Mouse (Mus musculus) layer of hippocampus, adult 8-10 months (tissue): ENCODE measurements around the gene Rfx1. TPM values are rescaled to one million over a fixed set of nuclear protein-coding genes. Genes with fewer than 3 reads are reported as not detected.

ENCODE experiments used
- DNase-seq, 2 experiments: peaks; one replicate each; pipeline ENCODE4 v3.0.0; 2022; ENCODE audit warnings: low spot score in 2 of 2
- total RNA-seq, 4 experiments: library from RNA; stranded (reverse); gene quantifications; 2 replicates each; pipeline ENCODE4 v1.2.4; 2022

Rfx1 gene
- 10 to 100 TPM; 24.6 to 34.1 (median 28.3) TPM for total RNA-seq

DNA sequence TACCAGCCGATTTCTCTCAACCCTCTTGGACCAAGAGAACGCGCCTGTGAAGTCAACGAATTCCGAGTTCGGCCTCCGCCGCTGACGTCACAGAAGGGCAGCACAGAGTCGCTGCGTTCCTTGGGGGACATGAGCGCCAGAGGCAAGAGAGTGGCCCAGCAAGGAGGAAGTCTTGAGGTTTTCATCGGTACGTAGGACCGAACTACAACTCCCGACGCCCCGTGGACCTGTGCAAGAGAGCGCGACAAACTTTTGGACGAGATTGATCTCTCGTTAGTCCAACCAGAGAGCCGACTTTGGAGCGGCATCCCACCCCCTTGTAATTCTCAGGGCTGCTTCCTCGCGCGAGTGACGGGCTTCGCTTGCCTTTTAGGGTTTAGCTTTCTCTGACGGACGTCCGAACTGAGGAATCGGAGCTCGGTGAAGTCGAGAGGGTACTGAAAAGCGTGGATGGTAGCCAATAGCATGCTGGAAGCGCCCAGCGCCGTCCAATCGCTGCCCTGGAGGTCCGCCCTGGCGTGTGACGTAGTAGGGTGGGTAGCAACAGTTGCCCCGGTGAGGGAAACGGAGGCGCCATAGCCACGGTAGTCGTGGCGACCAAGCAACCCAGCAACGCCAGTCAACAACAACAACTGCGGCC, at the start of gene Rfx1:
TSS of gene Rfx1 (plus strand) at position 544 of the 640 bp plus-strand sequence.
- DNase-seq: peak; percentile 100

GRCm38 (mm10) chr8:84019738-84020137, 46.9 kb upstream of the Rfx1 start:
- DNase-seq: no peak

GRCm38 (mm10) chr8:84021096-84021495, 45.5 kb upstream of the Rfx1 start, which contains the start of gene Palm3:
Gene Palm3 (plus strand): TSS chr8:84021471.
- DNase-seq: no peak

DNA sequence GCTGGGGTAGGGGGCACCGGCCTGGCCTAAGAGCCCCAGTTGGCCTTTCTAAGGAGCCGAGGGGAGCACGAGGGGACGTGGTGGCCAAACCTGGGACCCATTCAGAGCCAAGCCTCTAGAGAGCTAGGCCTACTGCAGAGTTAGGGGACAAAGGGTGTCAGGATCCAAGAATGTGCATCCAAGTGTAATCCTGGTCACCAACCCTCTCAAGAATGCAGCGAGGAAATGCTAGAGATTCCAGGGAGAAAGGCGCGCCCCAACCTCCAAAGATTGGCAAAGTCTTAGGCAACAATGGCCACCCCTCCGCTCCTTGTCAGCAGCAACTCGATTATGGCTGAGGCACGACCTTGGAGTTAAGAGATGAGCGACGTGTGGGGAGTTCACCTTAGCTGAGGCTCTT, 45.1 kb upstream of the Rfx1 start:
- no peak for DNase-seq

DNA sequence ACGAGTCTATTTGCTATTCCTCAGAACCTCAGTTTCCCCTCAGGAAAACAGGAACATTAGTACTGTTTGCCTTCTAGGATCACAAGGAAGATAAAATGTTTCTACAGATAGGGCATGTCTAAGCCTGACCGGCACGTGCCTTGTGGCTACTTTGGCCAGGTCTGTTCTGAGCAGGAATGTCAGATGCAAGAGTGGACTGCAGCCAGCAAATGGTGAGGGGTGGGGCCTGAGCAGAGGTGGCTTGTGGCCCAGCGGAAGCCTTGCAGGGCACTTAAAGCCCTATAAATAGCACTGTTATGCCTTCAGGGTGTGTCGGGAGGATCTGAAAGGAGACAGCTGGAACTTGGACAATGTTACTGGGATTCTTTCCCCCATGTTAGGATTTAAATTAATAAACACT, 43.5 kb upstream of the Rfx1 start:
- no peak for DNase-seq

DNA sequence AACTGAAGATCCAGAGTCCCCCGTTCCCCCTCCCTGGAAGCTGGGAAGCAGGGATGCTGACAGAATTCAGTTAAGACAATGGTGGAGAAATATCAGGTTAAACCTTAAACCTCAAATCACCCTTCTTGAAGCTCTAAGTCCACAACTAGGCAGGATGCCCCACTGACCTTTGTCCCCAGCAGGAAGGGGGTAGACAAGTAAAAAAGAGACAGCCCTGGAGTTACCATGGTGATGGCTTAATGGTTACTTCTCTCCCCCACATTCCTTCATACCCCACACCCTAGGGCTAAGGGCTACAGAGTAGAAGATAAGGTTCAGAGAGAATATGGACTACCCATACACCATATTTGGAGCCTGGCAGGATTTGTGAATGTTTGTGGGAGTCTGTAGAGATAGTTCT, 43.0 kb upstream of the Rfx1 start:
- DNase-seq: no peak

DNA sequence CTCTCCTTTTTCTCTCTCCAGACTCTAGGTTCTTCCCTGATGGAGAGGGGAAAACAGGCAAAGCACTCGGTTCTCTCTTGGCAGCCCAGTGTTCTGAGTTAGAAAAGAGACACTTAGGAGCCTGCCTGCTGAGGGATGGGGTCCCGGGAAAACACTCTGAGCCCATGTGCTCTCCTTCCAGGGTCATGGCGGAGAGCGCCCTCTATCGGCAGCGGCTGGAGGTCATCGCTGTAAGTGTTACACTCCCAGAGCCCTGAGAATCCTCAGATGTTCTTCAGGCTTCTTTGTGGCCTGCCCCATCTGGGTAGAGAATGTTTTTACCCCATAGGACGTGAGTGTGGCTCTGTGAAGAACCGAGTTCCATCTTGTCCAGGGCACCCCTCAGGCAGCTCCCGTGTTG, 42.5 kb upstream of the Rfx1 start:
- no peak for DNase-seq

DNA sequence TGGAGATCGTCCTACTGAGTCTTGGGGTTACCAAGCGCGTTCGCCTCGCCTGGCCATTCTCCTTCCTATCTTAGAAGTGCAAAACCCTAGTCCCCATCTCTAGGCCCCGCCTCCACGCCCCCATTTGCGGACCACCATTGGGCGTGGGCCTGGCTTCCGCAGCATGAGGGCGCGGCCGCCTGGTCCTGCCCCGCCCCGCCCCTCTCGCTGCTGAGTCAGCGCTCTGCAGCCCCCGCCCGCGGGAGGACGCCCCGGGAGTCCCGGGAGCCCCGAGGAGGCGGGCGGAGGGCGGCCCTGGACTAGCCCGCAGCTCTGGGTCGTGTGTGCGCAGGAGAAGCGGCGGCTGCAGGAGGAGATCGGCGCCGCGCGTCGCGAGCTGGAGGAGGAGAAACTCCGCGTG, 40.8 kb upstream of the Rfx1 start:
- no peak for DNase-seq

DNA sequence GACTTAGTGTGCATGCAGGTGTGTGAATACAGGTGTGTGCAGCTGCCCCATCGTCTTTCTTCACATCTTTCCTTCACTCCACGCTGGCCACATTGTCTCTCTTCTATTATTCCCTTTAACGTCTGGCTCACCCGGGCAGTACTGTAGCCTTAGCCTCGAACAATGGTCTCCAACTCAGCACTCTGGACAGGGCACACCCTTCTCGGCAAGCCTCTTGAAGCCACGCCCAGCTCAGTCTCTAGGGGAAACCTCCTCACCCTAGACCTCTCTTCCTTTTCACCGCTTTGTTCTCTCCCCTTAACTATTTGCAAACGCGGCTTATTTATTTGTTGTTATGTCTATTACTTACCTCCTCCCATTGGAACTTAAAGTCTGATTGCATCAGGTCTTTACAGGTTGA, 39.2 kb upstream of the Rfx1 start:
- no peak for DNase-seq

- DNase-seq: no peak
Measured at GRCm38 (mm10) chr8:84029272-84029671, 37.4 kb upstream of the Rfx1 start.

DNA sequence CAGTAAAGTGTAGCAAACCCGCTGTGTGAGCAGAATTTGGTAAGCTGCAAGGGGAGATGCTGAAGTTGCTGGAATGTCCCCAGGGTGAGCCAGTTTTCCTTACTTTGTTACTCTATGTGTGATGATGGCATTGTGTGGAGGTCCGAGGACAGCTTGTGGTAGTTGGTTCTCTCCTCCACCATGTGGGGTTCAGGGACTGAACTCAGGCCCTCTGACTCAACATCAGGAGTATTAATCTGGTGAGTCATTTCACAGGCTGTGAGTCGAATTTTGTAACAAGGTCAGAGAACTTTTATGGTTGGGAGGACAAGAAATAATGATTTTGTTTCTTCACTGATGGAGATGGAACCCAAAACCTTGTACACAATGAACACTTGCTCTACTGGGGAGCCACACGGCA, 33.9 kb upstream of the Rfx1 start:
- no peak for DNase-seq

DNA sequence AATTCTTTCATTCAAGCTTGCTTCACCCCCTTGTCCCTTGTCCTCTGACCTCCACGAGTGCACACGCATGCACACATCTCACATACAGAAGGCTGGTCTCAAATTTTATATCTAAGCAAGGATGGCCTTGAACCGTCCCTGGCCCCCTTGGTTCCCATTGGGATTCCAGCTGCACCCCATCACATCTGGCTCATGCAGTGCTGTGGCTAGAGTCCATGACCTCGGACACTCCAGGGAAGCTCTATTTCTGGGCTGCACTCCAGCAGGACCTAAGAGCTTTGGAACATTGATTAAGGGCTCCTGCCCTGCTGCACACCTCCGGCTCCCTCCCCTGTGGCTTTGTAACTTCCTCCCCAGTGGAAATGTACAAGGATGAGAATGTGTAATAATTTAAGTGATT, 28.6 kb upstream of the Rfx1 start:
- DNase-seq: no peak

GRCm38 (mm10) chr8:84039050-84039449, 27.6 kb upstream of the Rfx1 start:
- peak; percentile 39 to 74 for DNase-seq

GRCm38 (mm10) chr8:84042066-84042947, 24.3 kb upstream of the Rfx1 start, which contains the start of gene Il27ra:
Gene Il27ra (minus strand): TSS chr8:84042589.
- peak in 1 of 2 experiments; percentile 31 for DNase-seq

GRCm38 (mm10) chr8:84042948-84043342, 23.7 kb upstream of the Rfx1 start:
- no peak for DNase-seq

DNA sequence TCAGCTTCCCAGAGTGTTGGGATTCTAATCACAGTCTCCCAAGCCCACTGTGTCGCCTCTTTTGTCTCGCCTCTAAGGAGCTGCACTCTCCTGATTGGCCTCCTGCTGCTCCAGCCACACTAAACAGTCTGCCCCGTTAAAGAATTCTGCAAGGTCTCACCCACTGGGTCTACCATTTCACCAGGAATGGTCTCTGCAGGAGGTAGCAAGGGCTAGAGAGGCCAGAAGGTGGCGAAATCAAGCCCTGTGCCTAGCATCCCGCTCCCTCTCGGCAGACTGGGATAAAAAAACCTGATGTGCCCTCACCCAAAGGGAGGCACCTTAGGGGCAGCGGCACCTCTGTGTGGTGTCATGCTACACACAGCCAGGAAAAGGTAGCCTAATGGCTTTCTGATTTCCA, 22.5 kb upstream of the Rfx1 start:
- DNase-seq: no peak

- DNase-seq: no peak
Measured at GRCm38 (mm10) chr8:84044900-84045299, 21.7 kb upstream of the Rfx1 start, which contains the start of gene Rln3. Gene Rln3 (minus strand): TSS chr8:84045000.

GRCm38 (mm10) chr8:84046505-84046904, 20.1 kb upstream of the Rfx1 start:
- DNase-seq: no peak

DNA sequence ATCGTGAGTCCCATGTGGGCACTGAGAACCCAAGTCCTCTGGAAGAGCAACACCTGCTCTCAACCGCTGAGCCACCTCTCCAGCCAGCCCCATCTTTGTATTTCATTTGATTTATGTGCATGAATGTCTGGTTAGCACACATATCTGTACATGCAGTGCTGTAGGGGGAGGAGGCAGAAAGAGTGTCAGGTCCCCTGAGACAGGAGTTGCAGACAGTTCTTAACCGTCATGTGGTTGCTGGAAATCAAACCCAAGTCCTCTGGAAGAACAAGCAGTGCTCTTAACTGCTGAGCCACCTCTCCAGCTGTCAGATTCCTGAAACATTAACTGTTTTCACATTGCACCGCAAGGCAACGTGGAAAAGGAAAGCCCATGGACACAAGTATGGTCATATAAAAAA, 18.5 kb upstream of the Rfx1 start:
- no peak for DNase-seq

DNA sequence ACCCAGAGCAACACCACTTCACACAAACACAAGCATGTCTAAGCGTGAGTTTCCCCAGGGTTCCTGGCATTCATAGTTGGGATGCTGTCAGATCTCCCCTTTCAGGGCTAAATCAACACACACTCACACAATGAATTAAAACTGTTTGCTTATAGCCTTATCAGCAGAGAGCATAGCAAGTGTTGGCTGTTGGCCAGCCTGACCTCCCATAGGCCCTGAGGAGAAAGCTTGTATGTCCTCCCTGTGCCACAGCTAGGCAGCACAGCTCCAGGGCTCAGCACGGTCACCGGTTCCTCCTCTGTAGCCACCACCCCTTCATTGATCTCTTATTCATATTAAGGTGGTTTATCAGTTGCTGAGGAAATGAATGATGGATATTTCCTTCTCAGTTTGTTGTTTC, 13.9 kb upstream of the Rfx1 start:
- DNase-seq: no peak

- DNase-seq: no peak
Measured at GRCm38 (mm10) chr8:84053229-84053628, 13.4 kb upstream of the Rfx1 start.

- DNase-seq: no peak
Measured at GRCm38 (mm10) chr8:84057827-84058226, 8.8 kb upstream of the Rfx1 start.

- DNase-seq: no peak
Measured at GRCm38 (mm10) chr8:84059226-84059625, 7.4 kb upstream of the Rfx1 start.
